Mouse (Mus musculus) ZHBTc4 (cell line): Measurements from ENCODE around the gene Atp5g2.
"Not testable (repeated sequence)": the region's sequence is repeated elsewhere in the genome, so short reads cannot be mapped to it uniquely, and the experiment has no call there.

Source experiments
- DNase-seq: peaks from one replicate; pipeline ENCODE4 v3.0.0-alpha.2; 2011; ENCODE audit warnings: low read depth, low spot score

Atp5g2 gene

DNA sequence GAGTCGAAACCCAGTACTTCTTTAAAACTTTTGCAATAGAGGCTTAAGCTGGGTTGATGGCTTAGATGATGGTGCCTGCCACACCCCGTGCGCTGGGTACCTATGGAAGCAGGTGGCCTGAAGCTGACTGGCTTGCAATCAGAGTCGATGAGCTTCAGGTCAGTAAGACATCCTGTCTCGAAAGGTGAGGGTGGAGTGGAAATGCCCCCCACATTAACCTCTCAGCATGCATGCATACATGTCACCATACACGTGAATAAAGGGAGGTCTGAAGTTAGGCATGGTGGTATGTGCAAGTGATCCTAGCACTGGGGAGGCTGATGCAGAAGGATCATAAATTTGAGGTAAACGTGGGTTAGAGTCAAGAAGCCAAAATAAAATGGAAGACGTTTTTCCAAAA is 2.6 kb downstream of the Atp5g2 start:
- DNase-seq, result no peak

- peak; percentile 88 for DNase-seq
These were observed 6.7 kb downstream of the Atp5g2 start for GRCm38 (mm10) chr15:102665494-102665893.

GRCm38 (mm10) chr15:102663825-102664224 is 8.3 kb downstream of the Atp5g2 start:
- DNase-seq, result no peak

DNA sequence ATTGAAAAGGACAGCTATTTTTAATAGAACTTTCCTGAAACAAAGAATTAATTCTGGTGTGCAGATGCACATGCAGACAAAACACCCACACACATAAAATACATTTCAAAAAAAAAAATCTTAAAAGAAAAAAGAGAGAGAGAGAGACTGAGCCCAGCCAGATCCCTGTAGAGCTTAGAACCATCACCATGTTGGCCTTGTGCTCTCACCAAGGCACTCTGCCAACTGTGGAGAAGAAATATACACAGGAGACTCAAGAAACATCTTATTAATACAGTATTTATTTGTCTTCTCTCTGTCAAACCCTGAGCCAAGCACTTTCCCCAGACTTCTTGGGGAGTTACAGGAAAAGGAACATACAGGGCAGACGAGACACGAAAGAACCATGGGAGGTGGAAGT is 9.6 kb downstream of the Atp5g2 start:
- DNase-seq, result not testable (repeated sequence)

DNA sequence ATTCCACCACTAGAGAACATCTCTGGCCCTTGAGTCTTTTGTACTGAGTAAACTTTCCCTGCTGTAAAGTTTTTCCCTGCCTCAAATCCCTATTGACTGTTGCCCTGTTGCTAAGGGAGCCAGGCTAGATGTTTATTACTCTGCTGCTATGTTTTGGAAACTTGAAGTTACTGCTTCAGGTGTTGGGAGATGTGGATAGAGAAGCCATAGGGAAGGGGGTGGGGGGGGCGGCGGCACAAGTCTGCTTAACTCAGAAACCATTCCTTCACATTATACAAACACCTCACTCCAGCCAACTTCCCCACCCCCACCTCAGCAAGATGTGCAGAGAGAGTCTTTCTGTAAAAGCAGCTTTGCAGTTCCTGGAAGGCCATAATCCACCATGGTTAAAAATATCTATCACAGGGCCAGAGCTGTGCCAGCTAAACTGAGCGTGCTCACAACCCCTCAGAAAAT is 14.2 kb downstream of the Atp5g2 start:
- no peak for DNase-seq

GRCm38 (mm10) chr15:102656658-102657057 is 15.5 kb downstream of the Atp5g2 start:
- no peak for DNase-seq

DNA sequence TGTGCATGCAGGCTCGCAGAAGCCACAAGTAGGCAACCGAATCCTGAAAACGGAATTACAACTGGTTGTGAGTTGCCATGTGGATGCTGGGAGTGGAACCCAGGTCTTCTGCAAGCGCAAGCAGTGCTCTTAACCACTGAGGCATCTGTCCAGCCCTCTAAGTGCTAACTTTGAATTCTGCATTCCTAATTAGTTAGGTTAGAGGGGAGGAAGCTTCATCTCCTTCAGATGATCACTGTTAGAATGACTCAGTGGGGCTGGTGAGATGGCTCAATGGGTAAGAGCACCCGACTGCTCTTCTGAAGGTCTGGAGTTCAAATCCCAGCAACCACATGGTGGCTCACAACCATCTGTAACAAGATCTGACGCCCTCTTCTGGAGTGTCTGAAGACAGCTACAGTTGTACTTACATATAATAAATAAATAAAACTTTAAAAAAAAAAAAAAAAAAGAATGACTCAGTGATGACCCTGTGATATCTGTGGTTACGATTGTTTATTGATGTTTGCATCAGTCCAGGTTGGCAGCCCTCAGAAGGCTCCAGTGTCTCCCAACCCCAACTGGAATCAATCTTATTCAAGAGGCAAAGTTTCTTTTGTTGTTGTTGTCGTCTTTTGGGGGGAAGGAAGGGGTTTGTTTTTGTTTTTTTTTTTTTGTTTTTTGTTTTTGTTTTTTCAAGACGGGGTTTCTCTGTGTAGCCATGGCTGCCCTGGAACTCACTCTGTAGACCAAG is 20.1 kb downstream of the Atp5g2 start:
- not testable (repeated sequence) for DNase-seq

- no peak for DNase-seq
These were observed 21.0 kb downstream of the Atp5g2 start for GRCm38 (mm10) chr15:102651107-102651506.

GRCm38 (mm10) chr15:102635817-102636216 is 36.3 kb downstream of the Atp5g2 start:
- no peak for DNase-seq

DNA sequence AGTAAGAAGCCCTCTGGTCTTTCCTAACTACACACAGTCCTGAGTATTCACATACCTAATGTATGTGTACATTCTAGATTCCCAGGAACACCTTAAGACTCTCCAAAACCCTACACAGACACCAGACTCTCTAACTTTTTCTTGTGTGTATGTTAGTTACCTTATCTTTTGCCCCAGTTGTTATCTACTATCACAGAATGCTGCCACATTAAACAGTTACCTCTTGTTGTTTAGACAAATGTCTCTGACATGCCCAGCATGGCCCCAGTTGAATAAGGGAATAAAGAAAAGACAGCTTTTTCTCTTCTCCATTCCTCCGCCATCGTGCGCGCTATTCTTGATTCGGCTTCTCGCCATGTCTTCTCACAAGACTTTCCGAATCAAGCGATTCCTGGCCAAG is 37.5 kb downstream of the Atp5g2 start:
- DNase-seq, result no peak

DNA sequence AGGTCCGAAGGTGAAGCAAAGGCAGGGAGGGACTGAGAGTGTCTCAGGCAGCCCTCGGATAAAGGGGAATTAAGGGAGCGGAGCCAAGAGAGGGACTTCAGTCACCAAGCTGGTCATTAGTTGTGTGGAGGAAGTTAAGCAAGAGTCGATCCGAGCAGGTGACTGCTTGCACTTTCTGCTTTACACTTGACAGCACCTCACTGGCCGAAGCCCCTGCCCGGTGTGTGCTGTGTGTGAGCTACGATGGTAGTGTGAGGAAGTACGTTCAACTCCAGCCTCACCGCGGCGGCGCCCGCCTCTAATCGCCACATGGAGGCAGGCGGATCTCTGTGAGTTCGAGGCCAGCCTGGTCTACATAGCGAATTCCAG is 46.5 kb downstream of the Atp5g2 start:
- no peak for DNase-seq

- peak; percentile 100 for DNase-seq
These were observed 47.0 kb downstream of the Atp5g2 start, which contains the start of the genes Gm28047 and Atf7 for GRCm38 (mm10) chr15:102624970-102625686. TSS of gene Gm28047 (minus strand) at chr15:102625067. TSS of gene Atf7 (minus strand) at chr15:102625464.

GRCm38 (mm10) chr15:102624291-102624969 is 47.7 kb downstream of the Atp5g2 start:
- no peak for DNase-seq

- DNase-seq, result no peak
These were observed 49.0 kb downstream of the Atp5g2 start for GRCm38 (mm10) chr15:102623121-102623520.

DNA sequence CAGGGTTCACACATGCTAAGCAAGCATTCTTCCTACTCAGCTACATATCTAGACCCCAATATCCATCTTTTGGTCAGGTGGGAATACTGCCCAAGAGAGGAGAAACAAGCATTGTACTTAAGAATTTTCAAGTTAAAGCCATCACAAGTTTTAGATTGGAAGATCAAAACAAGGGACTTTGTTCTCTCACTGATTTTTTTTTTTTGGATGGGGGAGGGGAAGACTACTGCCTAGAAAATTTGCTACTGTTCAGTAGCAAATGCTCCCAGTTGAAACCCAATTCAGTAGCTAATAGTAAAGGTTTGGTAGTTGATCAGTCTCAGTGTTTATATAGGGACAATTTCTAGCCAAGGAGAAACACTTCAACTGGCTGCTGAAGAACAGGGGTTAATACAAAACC is 49.6 kb downstream of the Atp5g2 start:
- no peak for DNase-seq

DNA sequence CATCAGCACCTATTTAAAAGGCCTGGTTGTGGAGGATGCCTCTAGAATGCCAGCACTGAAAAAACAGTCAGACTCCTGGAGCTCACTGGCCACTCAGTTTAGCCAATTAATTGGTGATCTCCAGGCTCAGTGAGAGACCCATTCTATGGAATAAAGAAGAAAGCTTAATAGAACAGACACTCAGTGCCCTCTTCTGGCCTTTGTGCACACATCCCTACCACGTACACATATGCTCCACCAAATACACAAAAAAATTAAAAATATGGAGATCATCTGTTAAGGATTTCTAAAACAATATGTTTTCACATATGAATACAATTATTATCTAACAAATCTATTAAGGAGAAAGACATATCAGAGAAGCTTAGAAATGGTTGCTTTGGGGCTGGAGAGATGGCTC is 51.4 kb downstream of the Atp5g2 start:
- DNase-seq, result no peak

- peak; percentile 80 for DNase-seq
These were observed 52.7 kb downstream of the Atp5g2 start for GRCm38 (mm10) chr15:102619486-102619885.

DNA sequence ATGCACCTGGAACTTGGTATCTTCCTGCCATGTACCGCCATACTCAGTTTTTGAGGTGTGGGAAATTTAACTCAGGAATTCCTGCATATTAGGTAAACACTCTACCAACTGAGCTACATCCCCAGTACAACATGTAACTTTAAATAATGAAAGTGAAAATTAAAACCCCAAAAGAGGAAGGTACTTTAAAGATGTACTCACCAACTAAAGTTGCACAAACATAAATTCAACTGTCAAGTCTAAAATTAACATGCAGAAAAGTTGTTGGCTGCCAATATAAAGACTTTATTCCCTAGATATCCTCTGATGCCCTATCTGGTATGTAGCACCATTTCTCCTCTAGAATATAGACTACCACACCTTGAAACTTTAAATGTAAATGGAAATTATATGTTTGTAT is 54.5 kb downstream of the Atp5g2 start:
- DNase-seq, result no peak

- no peak for DNase-seq
These were observed 56.0 kb downstream of the Atp5g2 start for GRCm38 (mm10) chr15:102616174-102616573.

GRCm38 (mm10) chr15:102614224-102614623 is 57.9 kb downstream of the Atp5g2 start:
- DNase-seq, result no peak

DNA sequence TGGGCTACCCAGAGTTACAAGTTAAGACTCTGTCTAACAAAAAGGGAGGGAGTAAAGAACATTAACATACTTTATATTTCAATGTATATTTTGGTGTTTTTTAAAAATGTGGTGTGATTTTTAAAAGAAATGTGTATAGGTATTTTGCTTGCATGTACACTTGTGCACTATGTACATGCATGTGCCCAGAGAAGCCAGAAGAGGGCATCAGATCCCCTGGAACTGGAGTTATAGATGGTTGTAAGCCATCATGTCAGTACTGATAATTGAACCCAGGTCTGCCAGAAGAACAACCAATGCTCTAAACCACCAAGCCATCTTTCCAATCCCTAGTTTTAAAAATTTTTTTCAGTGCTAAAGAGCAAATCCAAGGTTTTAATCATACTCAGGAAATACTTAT is 59.2 kb downstream of the Atp5g2 start:
- DNase-seq, result peak; percentile 48
